Mouse (Mus musculus) limb, embryonic 15.5 days (tissue): ENCODE data around the gene Best1. TPM values are rescaled to one million over a fixed set of nuclear protein-coding genes. Genes with fewer than 3 reads are reported as not detected.
"Not testable (repeated sequence)": the region's sequence is repeated elsewhere in the genome, so short reads cannot be mapped to it uniquely, and the experiment has no call there.

Experiments used
- ATAC-seq: fragments of 200-750 bp; cut with Nextera tagmentation; 2 replicates; pipeline ENCODE4 v1.8.0; 2017; ENCODE audit warnings: low read depth, moderate TSS enrichment; ENCODE audit not compliant: insufficient number of reproducible peaks, low FRiP score, low TSS enrichment
- H3K27ac ChIP-seq: fragments of 300-500 bp; sonication (generic); 2 replicates; pipeline ENCODE4 v1.5.1; 2015; ENCODE audit warnings: moderate library complexity, mild to moderate bottlenecking, inconsistent platforms
- H3K27me3 ChIP-seq: fragments of 300-500 bp; sonication (generic); 2 replicates; pipeline ENCODE4 v1.6.1; 2015; ENCODE audit warnings: inconsistent platforms
- H3K36me3 ChIP-seq: fragments of 300-500 bp; sonication (generic); 2 replicates; pipeline ENCODE4 v1.6.1; 2015; ENCODE audit warnings: inconsistent platforms
- H3K4me1 ChIP-seq: fragments of 300-500 bp; sonication (generic); 2 replicates; pipeline ENCODE4 v1.6.1; 2015; ENCODE audit warnings: inconsistent platforms
- H3K4me2 ChIP-seq: fragments of 300-500 bp; sonication (generic); 2 replicates; pipeline ENCODE4 v1.6.1; 2015; ENCODE audit warnings: mild to moderate bottlenecking, inconsistent platforms
- H3K4me3 ChIP-seq: fragments of 300-500 bp; sonication (generic); 2 replicates; pipeline ENCODE4 v1.5.1; 2015; ENCODE audit warnings: mild to moderate bottlenecking, inconsistent platforms
- H3K9ac ChIP-seq: fragments of 300-500 bp; sonication (generic); 2 replicates; pipeline ENCODE4 v1.6.1; 2015; ENCODE audit warnings: inconsistent platforms
- H3K9me3 ChIP-seq: fragments of 300-500 bp; sonication (generic); 2 replicates; pipeline ENCODE4 v1.6.1; 2016; ENCODE audit warnings: inconsistent platforms
- WGBS: fragments of 180-500 bp; shearing (Covaris S2); methylation state at CpG from one replicate; pipeline ENCODE4 v1.1.7; 2015; 5-methylcytosine and 5-hydroxymethylcytosine counted together
- polyA plus RNA-seq: library from polyadenylated mRNA; unstranded; fragments of >200 nt; fragmentation: Nextera tagmentation; extraction: Ambion mirVana; gene quantifications from 2 replicates; pipeline ENCODE4 v1.2.1, GENCODE M21; 2015

The Best1 gene
- polyA plus RNA-seq, 1 experiment from 2014 or later, result 1.9 TPM

- no peak for ATAC-seq
- Histone ChIP-seq H3K27ac (no peak overlapping the region), H3K4me3 (no peak overlapping the region), H3K4me2 (no peak overlapping the region), H3K4me1 (peaks cover 26% of the 10 kb centered on the region), H3K9ac (no peak overlapping the region), H3K9me3 (no peaks in the 10 kb centered on the region), H3K27me3 (no peaks in the 10 kb centered on the region), H3K36me3 (peaks cover 24% of the 10 kb centered on the region)
- 82% methylated on average over 2 of the region's 2 CpGs for WGBS
These were observed 15.5 kb downstream of the Best1 start for GRCm38 (mm10) chr19:9985900-9986421.

- Histone ChIP-seq H3K27ac (no peak overlapping the region), H3K36me3 (peaks cover 24% of the 10 kb centered on the region), H3K9ac (no peak overlapping the region), H3K27me3 (no peaks in the 10 kb centered on the region), H3K4me1 (peaks cover 26% of the 10 kb centered on the region), H3K4me2 (no peak overlapping the region), H3K9me3 (no peaks in the 10 kb centered on the region), H3K4me3 (no peak overlapping the region)
- no peak for ATAC-seq
- WGBS, result 82% methylated on average over 6 of the region's 6 CpGs
These were observed 16.1 kb downstream of the Best1 start for GRCm38 (mm10) chr19:9985190-9985899.

GRCm38 (mm10) chr19:9984111-9985055 lies 17.1 kb downstream of the Best1 start:
- Histone ChIP-seq H3K9me3 (no peaks in the 10 kb centered on the region), H3K36me3 (peaks cover 24% of the 10 kb centered on the region), H3K27ac (no peak overlapping the region), H3K9ac (no peak overlapping the region), H3K4me2 (peak overlapping the region; percentile 72), H3K27me3 (no peaks in the 10 kb centered on the region), H3K4me3 (peak overlapping the region; percentile 89), H3K4me1 (peaks cover 26% of the 10 kb centered on the region)
- no peak for ATAC-seq
- WGBS, result 86% methylated on average over 20 of the region's 20 CpGs

- peak; percentile 85 for ATAC-seq
- Histone ChIP-seq H3K9ac (peak overlapping the region; percentile 92), H3K36me3 (peaks cover 24% of the 10 kb centered on the region), H3K4me3 (peak overlapping the region; percentile 89), H3K9me3 (no peaks in the 10 kb centered on the region), H3K27ac (peak overlapping the region; percentile 98), H3K27me3 (no peaks in the 10 kb centered on the region), H3K4me1 (peaks cover 36% of the 10 kb centered on the region), H3K4me2 (peak overlapping the region; percentile 72)
- under 1% methylated on average over 31 of the region's 31 CpGs for WGBS
These were observed 18.4 kb downstream of the Best1 start for GRCm38 (mm10) chr19:9982852-9983542.

- Histone ChIP-seq H3K4me1 (peaks cover 34% of the 10 kb centered on the region), H3K36me3 (peaks cover 24% of the 10 kb centered on the region), H3K9me3 (no peaks in the 10 kb centered on the region), H3K27ac (peak overlapping the region; percentile 98), H3K9ac (peak overlapping the region; percentile 92), H3K4me3 (peak overlapping the region; percentile 89), H3K27me3 (no peaks in the 10 kb centered on the region), H3K4me2 (peak overlapping the region; percentile 72)
- under 1% methylated on average over 59 of the region's 59 CpGs for WGBS
- peak; percentile 98 for ATAC-seq
These were observed 19.1 kb downstream of the Best1 start for GRCm38 (mm10) chr19:9982151-9982851.

GRCm38 (mm10) chr19:9981621-9982020 lies 19.8 kb downstream of the Best1 start:
- peaks cover 24% of the 10 kb centered on the region for H3K36me3 ChIP-seq
- H3K9me3 ChIP-seq, result no peaks in the 10 kb centered on the region
- peaks cover 31% of the 10 kb centered on the region for H3K4me1 ChIP-seq
- no peak for ATAC-seq
- 71% methylated on average over 4 of the region's 4 CpGs for WGBS
- H3K4me3 ChIP-seq, result peak overlapping the region; percentile 89
- no peaks in the 10 kb centered on the region for H3K27me3 ChIP-seq
- H3K9ac ChIP-seq, result peak overlapping the region; percentile 51; the same call in 1 of the 2 replicates
- H3K27ac ChIP-seq, result peak overlapping the region; percentile 98
- peak overlapping the region; percentile 72 for H3K4me2 ChIP-seq

GRCm38 (mm10) chr19:9980258-9980657 lies 21.2 kb downstream of the Best1 start, which contains the start of gene Fth1:
Gene Fth1, plus strand, starts transcription at chr19:9980598.
- Histone ChIP-seq H3K4me1 (peaks cover 31% of the 10 kb centered on the region), H3K9me3 (no peaks in the 10 kb centered on the region), H3K36me3 (peaks cover 14% of the 10 kb centered on the region), H3K27me3 (no peaks in the 10 kb centered on the region), H3K4me2 (no peak within 1 kb of the TSS), H3K9ac (no peak within 1 kb of the TSS), H3K4me3 (no peak within 1 kb of the TSS), H3K27ac (no peak within 1 kb of the TSS)
- 83% methylated on average over 4 of the region's 4 CpGs for WGBS
- no peak for ATAC-seq

GRCm38 (mm10) chr19:9979156-9979555 lies 22.3 kb downstream of the Best1 start:
- ATAC-seq, result no peak
- peaks cover 29% of the 10 kb centered on the region for H3K4me1 ChIP-seq
- H3K9me3 ChIP-seq, result no peaks in the 10 kb centered on the region
- H3K36me3 ChIP-seq, result peaks cover 3% of the 10 kb centered on the region
- H3K4me2 ChIP-seq, result no peak overlapping the region
- WGBS, result 73% methylated on average over 2 of the region's 2 CpGs
- no peak overlapping the region for H3K4me3 ChIP-seq
- no peaks in the 10 kb centered on the region for H3K27me3 ChIP-seq
- H3K9ac ChIP-seq, result no peak overlapping the region
- peak overlapping the region; percentile 47 for H3K27ac ChIP-seq

GRCm38 (mm10) chr19:9978431-9978951 lies 22.9 kb downstream of the Best1 start:
- no peaks in the 10 kb centered on the region for H3K27me3 ChIP-seq
- ATAC-seq, result no peak
- H3K4me2 ChIP-seq, result no peak overlapping the region
- 46% methylated on average over 5 of the region's 5 CpGs for WGBS
- H3K27ac ChIP-seq, result peak overlapping the region; percentile 47
- no peaks in the 10 kb centered on the region for H3K36me3 ChIP-seq
- H3K9ac ChIP-seq, result no peak overlapping the region
- H3K9me3 ChIP-seq, result no peaks in the 10 kb centered on the region
- H3K4me1 ChIP-seq, result peaks cover 22% of the 10 kb centered on the region
- no peak overlapping the region for H3K4me3 ChIP-seq

- no peak overlapping the region for H3K27ac ChIP-seq
- 85% methylated on average over 10 of the region's 10 CpGs for WGBS
- no peak overlapping the region for H3K4me2 ChIP-seq
- no peak overlapping the region for H3K9ac ChIP-seq
- H3K4me1 ChIP-seq, result peaks cover 19% of the 10 kb centered on the region; the same call in 1 of the 2 replicates
- no peaks in the 10 kb centered on the region for H3K9me3 ChIP-seq
- no peaks in the 10 kb centered on the region for H3K27me3 ChIP-seq
- no peak for ATAC-seq
- H3K36me3 ChIP-seq, result no peaks in the 10 kb centered on the region
- H3K4me3 ChIP-seq, result no peak overlapping the region
These were observed 24.3 kb downstream of the Best1 start for GRCm38 (mm10) chr19:9977085-9977484.

- H3K27ac ChIP-seq, H3K9ac ChIP-seq, H3K36me3 ChIP-seq, H3K27me3 ChIP-seq, H3K4me3 ChIP-seq, ATAC-seq, H3K9me3 ChIP-seq, H3K4me2 ChIP-seq: not testable (repeated sequence)
- WGBS, result 43% methylated on average over 2 of the region's 2 CpGs
- peaks cover 11% of the 10 kb centered on the region; the same call in 1 of the 2 replicates for H3K4me1 ChIP-seq
These were observed 26.6 kb downstream of the Best1 start for GRCm38 (mm10) chr19:9974853-9975252.
